Mouse (Mus musculus): ENCODE results near the gene Prpsap1. TPM values are rescaled to one million over a fixed set of nuclear protein-coding genes. Genes with fewer than 3 reads are reported as not detected.

The Prpsap1 gene
- polyA plus RNA-seq, 1 experiment = not detected

- peaks cover 8% of the 10 kb centered on the region for H3K4me1 ChIP-seq (ENCODE audit: control insufficient read depth, insufficient read depth, low read length)
- H3K4me3 ChIP-seq (ENCODE audit: insufficient read depth, low read depth, low read length) = no peak overlapping the region
- H3K27ac ChIP-seq (ENCODE audit: insufficient read depth, low read depth, low read length) = peak overlapping the region; percentile 48; the same call in 1 of the 2 replicates
- TF ChIP-seq POLR2A (IDR thresholded peaks at IDR 0.05; ENCODE audit: insufficient read depth, low read depth, low read length) = no peak
- no peak for TF ChIP-seq CTCF (IDR thresholded peaks at IDR 0.05; ENCODE audit: insufficient read depth, low read depth, low read length)
- WGBS = 51% methylated on average over 5 of the region's 5 CpGs
Measured at GRCm38 (mm10) chr11:116463338-116463737, 30.7 kb downstream of the Prpsap1 start.

- no peak overlapping the region for H3K4me3 ChIP-seq (ENCODE audit: insufficient read depth, low read depth, low read length)
- 51% methylated on average over 4 of the region's 4 CpGs for WGBS
- H3K4me1 ChIP-seq (ENCODE audit: control insufficient read depth, insufficient read depth, low read length) = peaks cover 8% of the 10 kb centered on the region
- TF ChIP-seq CTCF (IDR thresholded peaks at IDR 0.05; ENCODE audit: insufficient read depth, low read depth, low read length) (no peak), POLR2A (IDR thresholded peaks at IDR 0.05; ENCODE audit: insufficient read depth, low read depth, low read length) (no peak)
- no peak overlapping the region for H3K27ac ChIP-seq (ENCODE audit: insufficient read depth, low read depth, low read length)
Measured at GRCm38 (mm10) chr11:116459786-116460185, 34.2 kb downstream of the Prpsap1 start.

- no peaks in the 10 kb centered on the region for H3K4me1 ChIP-seq (ENCODE audit: control insufficient read depth, insufficient read depth, low read length)
- 91% methylated on average over 8 of the region's 8 CpGs for WGBS
- H3K4me3 ChIP-seq (ENCODE audit: insufficient read depth, low read depth, low read length) = no peak overlapping the region
- H3K27ac ChIP-seq (ENCODE audit: insufficient read depth, low read depth, low read length) = no peak overlapping the region
- TF ChIP-seq CTCF (IDR thresholded peaks at IDR 0.05; ENCODE audit: insufficient read depth, low read depth, low read length) (no peak), POLR2A (IDR thresholded peaks at IDR 0.05; ENCODE audit: insufficient read depth, low read depth, low read length) (no peak)
Measured at GRCm38 (mm10) chr11:116456234-116456633, 37.8 kb downstream of the Prpsap1 start.

GRCm38 (mm10) chr11:116453889-116454288, 40.1 kb downstream of the Prpsap1 start:
- no peak for TF ChIP-seq POLR2A (IDR thresholded peaks at IDR 0.05; ENCODE audit: insufficient read depth, low read depth, low read length)
- TF ChIP-seq CTCF (IDR thresholded peaks at IDR 0.05; ENCODE audit: insufficient read depth, low read depth, low read length) = no peak
- Histone ChIP-seq H3K4me3 (ENCODE audit: insufficient read depth, low read depth, low read length) (no peak overlapping the region), H3K4me1 (ENCODE audit: control insufficient read depth, insufficient read depth, low read length) (no peaks in the 10 kb centered on the region), H3K27ac (ENCODE audit: insufficient read depth, low read depth, low read length) (no peak overlapping the region)
- WGBS = 92% methylated on average over 10 of the region's 10 CpGs

GRCm38 (mm10) chr11:116449341-116449740, 44.7 kb downstream of the Prpsap1 start:
- Histone ChIP-seq H3K4me1 (ENCODE audit: control insufficient read depth, insufficient read depth, low read length) (peaks cover 14% of the 10 kb centered on the region), H3K27ac (ENCODE audit: insufficient read depth, low read depth, low read length) (no peak overlapping the region), H3K4me3 (ENCODE audit: insufficient read depth, low read depth, low read length) (no peak overlapping the region)
- TF ChIP-seq POLR2A (IDR thresholded peaks at IDR 0.05; ENCODE audit: insufficient read depth, low read depth, low read length) (no peak), CTCF (IDR thresholded peaks at IDR 0.05; ENCODE audit: insufficient read depth, low read depth, low read length) (no peak)
- 93% methylated on average over 3 of the region's 3 CpGs for WGBS

- H3K27ac ChIP-seq (ENCODE audit: insufficient read depth, low read depth, low read length) = no peak overlapping the region
- TF ChIP-seq CTCF (IDR thresholded peaks at IDR 0.05; ENCODE audit: insufficient read depth, low read depth, low read length) = no peak
- TF ChIP-seq POLR2A (IDR thresholded peaks at IDR 0.05; ENCODE audit: insufficient read depth, low read depth, low read length) = no peak
- H3K4me3 ChIP-seq (ENCODE audit: insufficient read depth, low read depth, low read length) = no peak overlapping the region
- H3K4me1 ChIP-seq (ENCODE audit: control insufficient read depth, insufficient read depth, low read length) = peaks cover 14% of the 10 kb centered on the region
- 76% methylated on average over 5 of the region's 5 CpGs for WGBS
Measured at GRCm38 (mm10) chr11:116447822-116448221, 46.2 kb downstream of the Prpsap1 start.

GRCm38 (mm10) chr11:116446308-116446887, 47.6 kb downstream of the Prpsap1 start:
- 15% methylated on average over 19 of the region's 19 CpGs for WGBS
- no peak overlapping the region for H3K4me3 ChIP-seq (ENCODE audit: insufficient read depth, low read depth, low read length)
- peaks cover 14% of the 10 kb centered on the region for H3K4me1 ChIP-seq (ENCODE audit: control insufficient read depth, insufficient read depth, low read length)
- no peak overlapping the region for H3K27ac ChIP-seq (ENCODE audit: insufficient read depth, low read depth, low read length)
- TF ChIP-seq POLR2A (IDR thresholded peaks at IDR 0.05; ENCODE audit: insufficient read depth, low read depth, low read length) (no peak), CTCF (IDR thresholded peaks at IDR 0.05; ENCODE audit: insufficient read depth, low read depth, low read length) (no peak)

GRCm38 (mm10) chr11:116445596-116446307, 48.2 kb downstream of the Prpsap1 start:
- no peak overlapping the region for H3K27ac ChIP-seq (ENCODE audit: insufficient read depth, low read depth, low read length)
- 40% methylated on average over 16 of the region's 16 CpGs for WGBS
- TF ChIP-seq POLR2A (IDR thresholded peaks at IDR 0.05; ENCODE audit: insufficient read depth, low read depth, low read length) (no peak), CTCF (IDR thresholded peaks at IDR 0.05; ENCODE audit: insufficient read depth, low read depth, low read length) (peak; percentile 58)
- peaks cover 14% of the 10 kb centered on the region for H3K4me1 ChIP-seq (ENCODE audit: control insufficient read depth, insufficient read depth, low read length)
- H3K4me3 ChIP-seq (ENCODE audit: insufficient read depth, low read depth, low read length) = no peak overlapping the region

GRCm38 (mm10) chr11:116443935-116444334, 50.1 kb downstream of the Prpsap1 start:
- TF ChIP-seq CTCF (IDR thresholded peaks at IDR 0.05; ENCODE audit: insufficient read depth, low read depth, low read length) = no peak
- TF ChIP-seq POLR2A (IDR thresholded peaks at IDR 0.05; ENCODE audit: insufficient read depth, low read depth, low read length) = no peak
- Histone ChIP-seq H3K27ac (ENCODE audit: insufficient read depth, low read depth, low read length) (no peak overlapping the region), H3K4me3 (ENCODE audit: insufficient read depth, low read depth, low read length) (no peak overlapping the region), H3K4me1 (ENCODE audit: control insufficient read depth, insufficient read depth, low read length) (peaks cover 14% of the 10 kb centered on the region)
- WGBS = 88% methylated on average over 6 of the region's 6 CpGs
